10 mouse cellular contexts compared by ENCODE assay signal in genomic region chr7:133775179-133775578, GRCm38 (mm10). TPM values are rescaled to one million over a fixed set of nuclear protein-coding genes. Genes with fewer than 3 reads are reported as not detected.
DNase-seq lines count a peak whose midpoint lies in the region; ATAC-seq and TF ChIP-seq lines count a peak whose summit lies in the region.
"Had no signal": no experiment of that assay in that cellular context is flagged by ENCODE, and none has a peak within 500 bp of the region (broad histone marks: within the 10 kb centered on the region; RNA-seq: fewer than 3 reads in every experiment).

No protein-coding gene starts in this region.

- no peaks in the 10 kb centered on the region for H3K9me3 ChIP-seq in lung, embryonic 14.5 days (ENCODE audit: low read depth, low read length)
- no peaks in the 10 kb centered on the region for H3K9me3 ChIP-seq in heart, postnatal 0 days (replicated peaks; ENCODE audit: control insufficient read depth, low read length)
- H3K9me3 ChIP-seq in neural tube, embryonic 15.5 days (replicated peaks), result no peaks in the 10 kb centered on the region

- TF ChIP-seq EP300 in heart, postnatal 0 days (IDR thresholded peaks at IDR 0.05; ENCODE audit: low read depth), result no peak

- 47% methylated on average over 5 of the region's 5 CpGs for WGBS in lung, embryonic 14.5 days
- WGBS in heart, postnatal 0 days, result 67% methylated on average over 5 of the region's 5 CpGs
- 37% methylated on average over 5 of the region's 5 CpGs for WGBS in neural tube, embryonic 15.5 days

- DNase-seq in gastrocnemius, adult 18-20 months (ENCODE audit: low spot score), result peak; percentile 29
- no peak for DNase-seq in gastrocnemius, postnatal 14 days
- no peak for DNase-seq in lung, embryonic 14.5 days
- DNase-seq in lung, postnatal 4 days, result no peak
- no peak for DNase-seq in heart, postnatal 0 days (ENCODE audit: low spot score)
- no peak for DNase-seq in right cerebral cortex, postnatal 25 days
- DNase-seq in embryo, embryonic 10 days (ENCODE audit: low spot score), result no peak
- DNase-seq: lung, adult 2 months; thymus, postnatal 4 days had no signal

- 0 out of 2 replicates have a peak overlapping the region, but pooled peaks have one; percentile 88 for H3K4me2 ChIP-seq in lung, embryonic 14.5 days
- H3K4me2 ChIP-seq in heart, postnatal 0 days (ENCODE audit: low read depth, low read length), result peak overlapping the region; percentile 76
- peak overlapping the region; percentile 76 for H3K4me2 ChIP-seq in neural tube, embryonic 15.5 days

- H3K4me3 ChIP-seq in lung, embryonic 14.5 days (ENCODE audit: low read depth, low read length), result no peak overlapping the region
- no peak overlapping the region for H3K4me3 ChIP-seq in heart, postnatal 0 days (ENCODE audit: low read depth, low read length)
- peak overlapping the region; percentile 85 for H3K4me3 ChIP-seq in neural tube, embryonic 15.5 days (replicated peaks)

- TF ChIP-seq CTCF in lung, embryonic 14.5 days (IDR thresholded peaks at IDR 0.05; ENCODE audit: low read depth), result no peak
- TF ChIP-seq CTCF in heart, postnatal 0 days (IDR thresholded peaks at IDR 0.05; ENCODE audit: low read depth), result no peak

- intact Hi-C loops in gastrocnemius, postnatal 14 days (cut with DNase I; ENCODE audit: low total_unique reads), result no loop called here

- H3K9ac ChIP-seq in lung, embryonic 14.5 days, result no peak overlapping the region
- H3K9ac ChIP-seq in heart, postnatal 0 days (replicated peaks; ENCODE audit: low read depth, low read length), result no peak overlapping the region
- H3K9ac ChIP-seq in neural tube, embryonic 15.5 days (replicated peaks), result no peak overlapping the region

- H3K36me3 ChIP-seq in lung, embryonic 14.5 days (ENCODE audit: insufficient read depth), result no peaks in the 10 kb centered on the region
- H3K36me3 ChIP-seq in heart, postnatal 0 days (replicated peaks; ENCODE audit: control insufficient read depth, insufficient read depth, low read length), result no peaks in the 10 kb centered on the region
- no peaks in the 10 kb centered on the region for H3K36me3 ChIP-seq in neural tube, embryonic 15.5 days

- no peak for ATAC-seq in lung, embryonic 14.5 days (ENCODE audit: insufficient read depth)
- no peak for ATAC-seq in heart, postnatal 0 days (ENCODE audit: insufficient read depth, low read depth)
- no peak for ATAC-seq in neural tube, embryonic 15.5 days (ENCODE audit: low FRiP score)

- no peak overlapping the region for H3K27ac ChIP-seq in lung, embryonic 14.5 days (ENCODE audit: low read depth)
- no peak overlapping the region for H3K27ac ChIP-seq in heart, postnatal 0 days (ENCODE audit: low read depth)
- no peak overlapping the region for H3K27ac ChIP-seq in neural tube, embryonic 15.5 days (replicated peaks)

- no peaks in the 10 kb centered on the region for H3K27me3 ChIP-seq in lung, embryonic 14.5 days (ENCODE audit: insufficient read depth, low read length)
- no peaks in the 10 kb centered on the region for H3K27me3 ChIP-seq in heart, postnatal 0 days (ENCODE audit: control insufficient read depth, insufficient read depth, low read length)
- H3K27me3 ChIP-seq in neural tube, embryonic 15.5 days (replicated peaks), result no peaks in the 10 kb centered on the region

- H3K4me1 ChIP-seq in lung, embryonic 14.5 days (ENCODE audit: insufficient read depth), result peaks cover 7% of the 10 kb centered on the region; the same call in 1 of the 2 replicates
- peaks cover 22% of the 10 kb centered on the region; the same call in 1 of the 2 replicates for H3K4me1 ChIP-seq in heart, postnatal 0 days (ENCODE audit: control insufficient read depth, insufficient read depth)
- H3K4me1 ChIP-seq in neural tube, embryonic 15.5 days, result peaks cover 26% of the 10 kb centered on the region

RNA-seq across cellular contexts. Expression of gene Fank1, which starts 1.5 kb away (rescaled TPM):
- total RNA-seq in gastrocnemius, adult 18-20 months (2021), result not detected
- total RNA-seq in gastrocnemius, postnatal 14 days (2021), result under 1 TPM in 1 of 2 experiments, not detected in 1; 0.33 TPM
- polyA plus RNA-seq in lung, embryonic 14.5 days (2014; fragmentation: Nextera tagmentation; extraction: Ambion mirVana), result 0.29 and 0.30 TPM in 2 replicates
- not detected in 2 replicates for total RNA-seq in heart, postnatal 0 days (2014; rRNA removed; ENCODE audit: low replicate concordance)
- 0.08 and 0.41 TPM in 2 replicates for polyA plus RNA-seq in heart, postnatal 0 days (2015; fragmentation: Nextera tagmentation; extraction: Ambion mirVana)
- 2.8 and 3.5 TPM in 2 replicates for polyA plus RNA-seq in neural tube, embryonic 15.5 days (2015; fragmentation: Nextera tagmentation; extraction: Ambion mirVana)

RNA-seq across cellular contexts. Expression of gene Dhx32, which starts 7.3 kb away (rescaled TPM):
- total RNA-seq in gastrocnemius, adult 18-20 months (2021), result 10 to 100 TPM; 47.0 to 61.8 TPM
- total RNA-seq in gastrocnemius, postnatal 14 days (2021), result 10 to 100 TPM; 25.7 to 33.6 TPM
- 22.6 and 24.5 TPM in 2 replicates for polyA plus RNA-seq in lung, embryonic 14.5 days (2014; fragmentation: Nextera tagmentation; extraction: Ambion mirVana)
- total RNA-seq in heart, postnatal 0 days (2014; rRNA removed; ENCODE audit: low replicate concordance), result 59.8 and 64.3 TPM in 2 replicates
- 33.1 and 37.1 TPM in 2 replicates for polyA plus RNA-seq in heart, postnatal 0 days (2015; fragmentation: Nextera tagmentation; extraction: Ambion mirVana)
- 37.4 and 38.2 TPM in 2 replicates for polyA plus RNA-seq in neural tube, embryonic 15.5 days (2015; fragmentation: Nextera tagmentation; extraction: Ambion mirVana)
